Mouse (Mus musculus) myocyte (in vitro differentiated cells): Measurements from ENCODE around the gene Rnf182. TPM values are rescaled to one million over a fixed set of nuclear protein-coding genes. Genes with fewer than 3 reads are reported as not detected.

ENCODE experiments used
- H3K27me3 ChIP-seq: one replicate; pipeline ENCODE4 v1.6.1; 2011; ENCODE audit not compliant: control insufficient read depth, insufficient read depth, insufficient read length
- H3K36me3 ChIP-seq: one replicate; pipeline ENCODE4 v1.6.1; 2011; ENCODE audit not compliant: control insufficient read depth, insufficient read depth
- H3K4me2 ChIP-seq: one replicate; pipeline ENCODE4 v1.6.1; 2011; ENCODE audit warnings: low read depth, control low read depth
- H3K4me3 ChIP-seq: one replicate; pipeline ENCODE4 v1.5.1; 2011; ENCODE audit warnings: mild to moderate bottlenecking, control low read depth, moderate library complexity
- H3K79me2 ChIP-seq: one replicate; pipeline ENCODE4 v1.6.1; 2011; ENCODE audit not compliant: control insufficient read depth, insufficient read depth
- H3ac ChIP-seq: one replicate; pipeline ENCODE4 v1.6.1; 2011; ENCODE audit not compliant: control insufficient read depth, insufficient read length
- CEBPB ChIP-seq: IDR thresholded peaks from 2 replicates; pipeline ENCODE4 v1.6.1; 2011; ENCODE audit warnings: mild to moderate bottlenecking, moderate library complexity; ENCODE audit not compliant: poor library complexity, insufficient read depth, severe bottlenecking
- E2F4 ChIP-seq: IDR thresholded peaks from one replicate; pipeline ENCODE4 v1.6.1; 2011; ENCODE audit warnings: mild to moderate bottlenecking, control low read depth, moderate library complexity; ENCODE audit not compliant: insufficient read depth
- MAX ChIP-seq: IDR thresholded peaks from one replicate; pipeline ENCODE4 v1.6.1; 2011; ENCODE audit warnings: low read depth, mild to moderate bottlenecking, control low read depth
- MYOD1 ChIP-seq, 3 experiments: IDR thresholded peaks; one replicate each; pipeline ENCODE4 v1.6.1; 2011; ENCODE audit warnings: control low read depth in 2 of 3, low read depth in 2 of 3, mild to moderate bottlenecking in 2 of 3, moderate library complexity in 1 of 3; ENCODE audit not compliant: insufficient read length in 2 of 3, control insufficient read depth in 1 of 3
- MYOG ChIP-seq, 3 experiments: IDR thresholded peaks; one replicate each; pipeline ENCODE4 v1.6.1; 2011; ENCODE audit warnings: control low read depth in 2 of 3, low read depth in 2 of 3, mild to moderate bottlenecking in 2 of 3; ENCODE audit not compliant: insufficient read length in 2 of 3, control insufficient read depth in 1 of 3, insufficient read depth in 1 of 3
- POLR2A ChIP-seq: IDR thresholded peaks from one replicate; pipeline ENCODE4 v1.6.1; 2011; ENCODE audit warnings: low read depth, mild to moderate bottlenecking, control low read depth, moderate library complexity; ENCODE audit not compliant: insufficient read length
- POLR2AphosphoS2 ChIP-seq: IDR thresholded peaks from one replicate; pipeline ENCODE4 v1.6.1; 2011; ENCODE audit warnings: low read depth, control low read depth; ENCODE audit not compliant: insufficient read length
- REST ChIP-seq: IDR thresholded peaks from one replicate; pipeline ENCODE4 v1.6.1; 2011; ENCODE audit warnings: mild to moderate bottlenecking, control low read depth, moderate library complexity; ENCODE audit not compliant: insufficient read depth, insufficient read length
- SRF ChIP-seq: IDR thresholded peaks from one replicate; pipeline ENCODE4 v1.6.1; 2011; ENCODE audit warnings: low read depth; ENCODE audit not compliant: control insufficient read depth, insufficient read length
- TCF12 ChIP-seq: IDR thresholded peaks from one replicate; pipeline ENCODE4 v1.6.1; 2011; ENCODE audit warnings: mild to moderate bottlenecking, control low read depth; ENCODE audit not compliant: poor library complexity, insufficient read depth, severe bottlenecking
- TCF3 ChIP-seq: IDR thresholded peaks from one replicate; pipeline ENCODE4 v1.6.1; 2011; ENCODE audit warnings: low read depth, control low read depth; ENCODE audit not compliant: insufficient read length
- USF1 ChIP-seq: IDR thresholded peaks from one replicate; pipeline ENCODE4 v1.6.1; 2011; ENCODE audit warnings: low read depth, mild to moderate bottlenecking, control low read depth, moderate library complexity
- polyA plus RNA-seq: library from polyadenylated mRNA; unstranded; fragments of >200 nt; fragmentation: generic; extraction: Trizol; gene quantifications from one replicate; pipeline ENCODE4 v1.2.1, GENCODE M21; 2012; ENCODE audit warnings: missing spikeins

Rnf182 gene
- polyA plus RNA-seq, 1 experiment, result not detected

- H3K4me3 ChIP-seq, result no peak overlapping the region
- TF ChIP-seq USF1 (no peak), REST (no peak), MYOG (IDR thresholded peaks at IDR 0.05; ENCODE audit: control insufficient read depth in 1 of 3, insufficient read depth in 1 of 3, insufficient read length in 2 of 3, low read depth in 2 of 3) (no peak), TCF3 (no peak), MYOD1 (IDR thresholded peaks at IDR 0.05; ENCODE audit: control insufficient read depth in 1 of 3, insufficient read length in 2 of 3, low read depth in 2 of 3) (no peak)
- peaks cover 4% of the 10 kb centered on the region for H3K27me3 ChIP-seq
Observed at GRCm38 (mm10) chr13:43631266-43631665, 15.8 kb downstream of the Rnf182 start.

GRCm38 (mm10) chr13:43633024-43633423 lies 17.5 kb downstream of the Rnf182 start:
- H3K4me2 ChIP-seq, result no peak overlapping the region
- TF ChIP-seq USF1 (no peak), MYOG (IDR thresholded peaks at IDR 0.05; ENCODE audit: control insufficient read depth in 1 of 3, insufficient read depth in 1 of 3, insufficient read length in 2 of 3, low read depth in 2 of 3) (no peak), REST (no peak), TCF3 (no peak), TCF12 (no peak), MAX (no peak), MYOD1 (IDR thresholded peaks at IDR 0.05; ENCODE audit: control insufficient read depth in 1 of 3, insufficient read length in 2 of 3, low read depth in 2 of 3) (no peak), POLR2AphosphoS2 (no peak)
- H3K4me3 ChIP-seq, result no peak overlapping the region
- no peaks in the 10 kb centered on the region for H3K36me3 ChIP-seq
- H3K27me3 ChIP-seq, result no peaks in the 10 kb centered on the region
- no peaks in the 10 kb centered on the region for H3K79me2 ChIP-seq
- H3ac ChIP-seq, result no peak overlapping the region

More at GRCm38 (mm10) chr13:43631266-43631665, 15.8 kb downstream of the Rnf182 start:
- Histone ChIP-seq H3ac (no peak overlapping the region), H3K4me2 (no peak overlapping the region), H3K36me3 (no peaks in the 10 kb centered on the region), H3K79me2 (no peaks in the 10 kb centered on the region)

- Histone ChIP-seq H3K4me3 (no peak overlapping the region), H3K36me3 (no peaks in the 10 kb centered on the region), H3K4me2 (no peak overlapping the region), H3ac (no peak overlapping the region), H3K79me2 (no peaks in the 10 kb centered on the region), H3K27me3 (no peaks in the 10 kb centered on the region)
- no peak for TF ChIP-seq SRF
- TF ChIP-seq MYOG (IDR thresholded peaks at IDR 0.05; ENCODE audit: control insufficient read depth in 1 of 3, insufficient read depth in 1 of 3, insufficient read length in 2 of 3, low read depth in 2 of 3), result no peak
- no peak for TF ChIP-seq MYOD1 (IDR thresholded peaks at IDR 0.05; ENCODE audit: control insufficient read depth in 1 of 3, insufficient read length in 2 of 3, low read depth in 2 of 3)
- TF ChIP-seq POLR2AphosphoS2, result no peak
- no peak for TF ChIP-seq CEBPB
- TF ChIP-seq TCF3, result no peak
- TF ChIP-seq MAX, result no peak
- TF ChIP-seq USF1, result no peak
- no peak for TF ChIP-seq TCF12
- no peak for TF ChIP-seq E2F4
- TF ChIP-seq REST, result no peak
- no peak for TF ChIP-seq POLR2A
Observed at GRCm38 (mm10) chr13:43637720-43638119, 22.2 kb downstream of the Rnf182 start.

- Histone ChIP-seq H3K27me3 (peaks cover 8% of the 10 kb centered on the region), H3K4me3 (no peak overlapping the region), H3ac (no peak overlapping the region), H3K4me2 (no peak overlapping the region), H3K36me3 (no peaks in the 10 kb centered on the region), H3K79me2 (no peaks in the 10 kb centered on the region)
- TF ChIP-seq TCF3 (no peak), CEBPB (no peak), TCF12 (no peak)
Observed at GRCm38 (mm10) chr13:43644991-43645390, 29.5 kb downstream of the Rnf182 start.

GRCm38 (mm10) chr13:43648556-43648955 lies 33.0 kb downstream of the Rnf182 start:
- Histone ChIP-seq H3K36me3 (no peaks in the 10 kb centered on the region), H3ac (no peak overlapping the region), H3K27me3 (peaks cover 13% of the 10 kb centered on the region), H3K4me3 (no peak overlapping the region), H3K79me2 (no peaks in the 10 kb centered on the region), H3K4me2 (no peak overlapping the region)
- no peak for TF ChIP-seq SRF

GRCm38 (mm10) chr13:43651277-43651676 lies 35.8 kb downstream of the Rnf182 start:
- Histone ChIP-seq H3K4me2 (no peak overlapping the region), H3K79me2 (no peaks in the 10 kb centered on the region), H3K36me3 (no peaks in the 10 kb centered on the region), H3ac (no peak overlapping the region), H3K27me3 (peaks cover 13% of the 10 kb centered on the region), H3K4me3 (no peak overlapping the region)
- TF ChIP-seq MYOG (IDR thresholded peaks at IDR 0.05; ENCODE audit: control insufficient read depth in 1 of 3, insufficient read depth in 1 of 3, insufficient read length in 2 of 3, low read depth in 2 of 3) (no peak), REST (no peak), E2F4 (no peak), CEBPB (no peak), MYOD1 (IDR thresholded peaks at IDR 0.05; ENCODE audit: control insufficient read depth in 1 of 3, insufficient read length in 2 of 3, low read depth in 2 of 3) (no peak), SRF (no peak), POLR2A (no peak), TCF12 (no peak), MAX (no peak), TCF3 (no peak), POLR2AphosphoS2 (no peak), USF1 (no peak)
